Mouse (Mus musculus): ENCODE results near the gene Camk1g.

- TF ChIP-seq POLR2A (IDR thresholded peaks at IDR 0.05; ENCODE audit: control insufficient read depth, extremely low read depth, insufficient read depth, low read length, poor library complexity) (no peak), CTCF (IDR thresholded peaks at IDR 0.05; ENCODE audit: borderline replicate concordance, control insufficient read depth, extremely low read depth, insufficient read depth, low read length, poor library complexity) (no peak)
These were observed 64.7 kb downstream of the Camk1g start for GRCm38 (mm10) chr1:193305386-193305785.
